Mouse (Mus musculus) adrenal gland, adult 8-10 months (tissue): ENCODE data around the gene Cbx2. TPM values are rescaled to one million over a fixed set of nuclear protein-coding genes. Genes with fewer than 3 reads are reported as not detected.

Experiments
- DNase-seq: peaks from one replicate; pipeline ENCODE4 v3.0.0; 2022
- total RNA-seq, 4 experiments: library from RNA; stranded (reverse); gene quantifications; 2 replicates each; pipeline ENCODE4 v1.2.4; 2022

Gene Cbx2
- total RNA-seq, 4 experiments from 2014 or later = 4.6 to 8.1 (median 5.6) TPM

DNA sequence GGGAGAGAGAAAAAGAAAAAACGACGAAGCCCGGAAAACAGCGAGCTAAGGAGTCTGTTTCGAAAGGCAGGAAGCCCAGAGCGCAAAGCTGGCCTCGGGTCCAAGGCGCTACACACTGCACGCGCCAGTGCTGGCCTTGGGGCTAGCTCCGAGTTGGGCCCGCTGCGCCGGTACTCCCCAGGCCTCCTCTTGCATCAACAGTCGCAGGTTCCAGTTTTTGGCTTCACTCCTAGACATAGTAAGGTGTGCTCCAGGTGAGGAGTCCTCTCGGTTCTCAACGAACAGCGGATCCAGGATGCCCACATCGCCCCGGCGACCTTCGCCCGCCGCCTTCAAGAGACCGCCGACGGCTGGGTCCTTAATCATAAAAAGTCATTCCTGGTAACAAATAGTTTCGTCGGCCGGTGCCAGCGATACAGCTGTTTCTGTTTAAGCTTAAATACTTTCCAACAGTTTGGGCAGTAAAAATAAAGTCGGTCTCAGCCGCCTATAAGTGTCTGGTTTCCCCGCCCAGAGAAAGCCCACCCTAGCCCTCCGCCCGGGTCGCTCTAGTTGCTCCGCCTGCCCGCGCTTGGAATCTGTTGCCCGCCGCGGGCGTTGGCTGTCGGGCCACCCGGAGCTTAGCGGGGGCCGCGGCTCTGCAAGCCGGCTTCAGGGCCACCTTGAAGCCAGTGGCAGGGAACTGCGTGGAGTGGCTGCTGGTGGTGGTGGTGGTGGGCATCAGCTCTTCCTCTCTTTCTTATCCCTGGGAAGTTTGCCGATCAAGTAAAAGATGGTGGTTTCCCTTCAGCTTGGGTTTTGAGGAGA lies 19.9 kb downstream of the Cbx2 start:
- DNase-seq = no peak

DNA sequence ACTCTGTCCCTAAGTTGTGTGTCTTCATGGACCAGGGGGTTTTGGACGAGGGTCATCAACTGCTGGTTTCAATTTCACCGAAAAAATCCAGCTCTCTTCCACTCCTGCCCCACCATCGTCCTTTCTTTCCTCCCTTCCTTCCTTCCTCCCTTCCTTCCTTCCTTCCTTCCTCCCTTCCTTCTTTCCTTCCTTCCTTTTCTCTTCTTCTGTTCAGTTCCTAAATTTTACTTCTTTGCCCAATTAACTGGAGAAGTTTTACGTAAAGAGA lies 20.4 kb downstream of the Cbx2 start:
- no peak for DNase-seq

DNA sequence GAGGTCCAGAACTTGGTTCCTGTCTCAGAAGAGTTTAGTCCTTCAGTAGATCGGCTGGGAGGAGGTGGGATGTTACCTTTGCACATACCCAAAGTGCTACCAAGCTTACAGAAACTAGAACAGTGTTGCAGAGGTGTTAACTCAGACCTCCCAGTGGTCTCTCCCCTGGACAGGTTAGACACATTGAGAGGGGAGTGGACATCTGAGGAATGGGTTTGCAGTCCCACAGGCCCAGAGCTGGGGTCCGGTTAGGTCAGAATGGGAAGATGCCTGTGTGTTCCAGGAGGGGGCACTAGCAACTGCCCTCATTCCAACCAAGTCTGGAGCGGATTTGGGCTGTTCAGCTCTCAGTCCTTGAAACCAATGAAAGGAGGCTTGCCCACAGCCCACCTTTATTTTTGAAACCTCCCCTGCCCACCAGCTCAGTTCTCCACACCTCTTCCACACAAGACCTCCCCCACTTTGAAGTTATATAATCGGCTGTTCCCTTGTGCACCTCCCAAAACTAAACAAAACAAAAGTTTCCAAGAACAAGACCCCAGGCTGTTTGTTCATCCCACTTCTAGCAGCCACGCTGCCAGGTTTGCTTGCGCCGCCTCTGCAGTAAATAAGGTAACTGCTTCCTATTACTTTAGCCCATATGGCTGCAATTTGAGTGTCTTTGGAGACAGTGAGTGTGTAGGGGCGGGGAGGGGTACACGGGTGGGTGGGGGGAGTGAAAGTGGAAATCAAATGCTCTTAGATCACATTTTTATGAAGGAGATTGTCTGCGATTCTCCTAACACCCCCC lies 21.2 kb downstream of the Cbx2 start:
- no peak for DNase-seq

DNA sequence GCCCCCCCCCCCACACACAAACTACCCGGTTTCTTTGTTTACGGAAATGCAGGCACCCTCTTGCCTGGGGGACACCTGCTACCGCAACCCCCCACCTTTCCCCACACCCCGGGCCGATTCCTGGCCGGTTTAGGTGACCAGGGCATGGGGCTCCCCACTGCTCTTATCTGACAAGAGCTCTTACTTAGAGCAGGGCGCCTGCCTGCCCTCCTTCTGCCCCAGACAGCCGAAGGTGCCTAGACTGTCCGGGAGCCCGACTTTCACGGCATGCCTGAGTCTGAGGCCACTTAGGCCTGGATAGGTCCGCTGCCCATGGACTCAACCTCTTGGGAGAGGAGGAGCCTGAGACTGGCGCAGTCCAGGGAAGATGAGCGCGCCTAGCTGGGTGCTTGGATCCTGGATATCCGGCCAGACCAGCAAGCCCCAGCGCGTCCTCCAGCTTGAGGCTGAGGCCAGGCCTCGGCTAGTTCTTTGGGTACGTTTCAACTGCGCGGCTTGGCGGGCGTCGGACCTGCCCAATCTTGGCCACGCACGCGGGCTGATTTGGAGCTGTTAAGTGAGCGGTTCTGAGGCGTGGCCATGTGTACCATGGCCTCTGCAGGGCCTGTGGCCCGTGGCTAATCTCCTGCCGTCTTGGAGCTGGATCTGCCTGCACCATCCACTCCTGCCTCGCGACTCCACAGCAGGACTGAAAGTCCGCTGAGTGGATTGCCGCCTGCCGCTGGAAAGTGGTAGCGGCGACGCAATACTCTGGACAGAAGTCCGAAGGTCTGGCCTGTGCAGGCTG lies 22.0 kb downstream of the Cbx2 start:
- no peak for DNase-seq

DNA sequence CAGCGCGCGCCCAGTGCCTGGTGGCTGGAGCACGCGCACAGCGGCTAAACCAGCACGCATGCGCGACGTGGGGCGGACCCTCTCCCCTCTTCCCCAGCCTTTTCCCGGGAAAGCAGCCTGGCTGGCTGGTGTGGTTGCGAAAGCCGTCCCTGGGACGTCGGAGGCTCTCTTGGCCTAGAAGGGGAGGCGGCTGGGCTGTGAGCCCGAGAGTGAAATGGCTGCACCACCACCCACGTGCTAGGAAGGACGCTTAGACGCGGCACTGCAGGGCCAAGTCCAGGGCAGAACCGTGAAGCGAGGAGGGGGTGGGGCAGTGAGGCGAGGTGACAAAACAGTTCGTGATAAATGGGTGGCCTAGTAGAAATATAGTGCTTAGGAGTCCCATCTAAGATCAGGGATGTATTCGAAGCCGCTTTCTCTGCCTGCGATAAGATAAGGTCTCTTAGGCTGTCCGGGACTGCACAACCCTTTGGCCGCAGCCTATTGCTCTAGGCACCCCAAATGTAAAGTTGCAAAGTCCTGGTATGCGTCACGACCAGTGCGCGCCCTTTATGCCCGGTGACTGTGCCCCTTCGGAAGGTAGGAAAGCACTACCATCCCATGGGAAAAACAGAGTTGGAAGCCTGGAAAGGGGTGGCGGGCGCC lies 24.0 kb downstream of the Cbx2 start:
- peak; percentile 64 for DNase-seq

DNA sequence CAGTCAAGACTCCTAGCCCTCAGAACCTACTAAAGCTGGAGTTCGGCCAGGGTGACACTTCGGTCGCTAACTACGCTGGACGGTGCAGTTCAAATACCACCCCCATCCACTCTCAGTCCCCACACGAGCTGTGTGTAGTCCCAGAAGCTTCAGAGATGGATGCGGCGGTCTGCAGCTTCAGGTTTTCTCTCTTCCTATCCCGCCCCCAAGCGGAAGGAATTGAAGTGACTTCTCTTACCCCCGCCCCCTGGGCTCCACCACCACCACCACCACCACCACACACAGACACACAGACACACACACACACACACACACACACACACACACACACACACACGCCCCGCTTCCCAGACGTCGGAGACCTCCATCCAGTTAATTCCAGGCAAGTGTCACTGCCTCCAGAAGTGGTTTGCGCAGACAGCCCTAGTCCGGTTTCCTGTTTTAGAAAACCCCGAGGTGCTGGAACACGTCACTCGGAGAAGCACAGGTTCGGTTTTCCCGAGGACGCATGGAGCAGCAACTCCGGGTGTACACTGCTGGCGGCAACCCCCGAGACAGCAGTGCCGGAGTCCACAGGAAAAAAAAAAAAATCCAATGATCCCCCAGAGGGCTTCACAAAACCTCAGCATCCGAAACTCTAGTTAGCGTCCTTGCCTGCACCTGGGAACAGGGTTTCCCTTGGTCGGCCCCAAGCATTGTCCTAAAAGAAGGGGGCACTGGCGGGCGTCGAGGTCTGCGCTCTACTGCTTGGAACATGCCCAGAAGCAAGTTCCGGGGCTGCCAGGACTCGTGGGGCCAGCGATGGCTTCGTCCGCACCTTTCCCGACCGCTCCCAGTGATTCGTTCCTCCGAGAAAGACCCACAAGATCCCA lies 24.7 kb downstream of the Cbx2 start:
- no peak for DNase-seq

DNA sequence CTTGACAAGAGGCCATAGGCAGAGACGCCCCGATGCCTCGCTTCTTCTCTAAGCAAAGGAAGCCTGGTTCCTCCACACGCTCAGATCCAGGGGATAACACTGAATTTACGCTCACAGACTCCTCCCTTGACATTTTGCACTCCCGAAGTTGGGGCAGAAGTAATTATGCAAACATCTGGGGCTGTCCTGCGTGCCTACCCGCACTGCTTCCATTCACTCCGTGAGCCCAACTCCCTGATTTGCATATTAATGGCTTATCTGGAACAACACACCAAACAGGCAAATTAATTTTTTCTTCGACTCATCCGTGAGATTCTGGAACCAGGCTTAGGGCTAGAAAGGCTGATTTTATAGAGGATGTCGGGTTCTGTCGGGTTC lies 25.4 kb downstream of the Cbx2 start:
- no peak for DNase-seq

DNA sequence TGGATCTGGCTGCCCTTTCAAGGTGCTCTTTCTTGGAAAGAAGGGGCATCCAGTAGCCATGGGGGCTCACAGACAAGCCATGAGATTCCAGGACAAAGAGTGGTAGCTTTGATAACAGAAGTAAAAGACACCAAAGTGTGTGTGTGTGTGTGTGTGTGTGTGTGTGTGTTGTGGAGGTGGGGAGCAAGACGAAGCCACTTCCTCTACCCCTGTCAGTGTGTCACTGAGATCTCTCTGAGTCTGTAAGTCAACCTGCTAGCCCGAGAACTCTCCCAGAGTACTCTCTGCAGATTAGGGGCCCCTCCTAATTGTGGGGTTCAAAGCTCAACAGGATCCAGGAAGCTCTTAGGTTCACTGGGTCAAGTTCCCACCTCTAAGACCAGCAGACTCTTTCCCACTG lies 27.6 kb downstream of the Cbx2 start:
- no peak for DNase-seq

DNA sequence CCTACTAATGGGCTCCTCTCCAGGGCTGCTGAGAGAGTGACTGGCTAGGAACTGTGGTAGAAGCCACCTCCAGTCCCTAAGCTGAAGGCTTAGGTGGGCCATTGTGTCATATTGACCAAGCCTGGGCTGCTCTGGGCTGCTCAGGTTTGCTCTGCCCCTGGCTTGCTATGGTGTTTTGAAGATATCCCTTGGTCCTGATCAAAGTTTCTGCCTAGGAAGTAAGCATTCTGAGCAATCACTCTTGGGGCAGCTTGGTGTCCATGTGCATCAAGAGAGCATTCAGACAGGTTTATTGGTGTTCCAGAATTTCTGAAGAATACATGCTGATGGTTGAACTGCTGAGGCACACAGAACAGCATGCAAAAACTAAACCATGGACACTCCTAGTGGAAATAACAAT lies 28.7 kb downstream of the Cbx2 start:
- no peak for DNase-seq

DNA sequence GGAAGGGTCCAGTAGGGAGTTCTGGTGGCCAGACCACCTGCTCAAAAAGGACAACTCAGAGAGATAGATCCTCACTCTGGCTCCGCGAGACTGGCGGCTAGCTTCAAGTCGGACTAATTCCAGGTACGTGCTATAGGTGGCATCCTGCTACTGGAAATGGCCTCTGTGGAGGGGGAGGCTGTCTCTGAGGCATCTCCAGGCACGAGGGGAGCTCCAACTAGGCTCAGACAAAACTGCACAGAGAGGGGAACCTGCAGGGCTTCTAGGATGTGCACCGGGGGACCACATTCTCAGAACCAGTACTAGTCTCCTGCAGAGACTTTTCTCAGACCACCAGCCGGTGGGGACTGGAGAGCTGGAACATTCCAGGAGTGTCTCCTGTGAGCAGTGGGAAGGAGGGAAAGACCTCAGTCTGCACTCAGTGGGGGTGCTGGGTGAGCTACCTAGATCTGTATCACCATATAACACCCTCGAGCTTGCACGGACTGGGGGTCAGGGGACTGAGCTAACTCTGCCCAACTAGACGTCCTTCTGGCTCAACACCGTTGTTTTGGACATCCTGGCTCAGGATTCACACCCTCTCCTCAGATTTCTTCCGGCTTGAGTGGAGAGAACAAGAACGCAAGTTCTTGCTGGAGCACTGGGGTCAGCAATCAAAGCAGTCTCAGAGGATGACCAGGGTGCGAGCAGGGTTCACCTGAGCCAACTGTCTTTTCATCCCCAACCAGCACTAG lies 29.3 kb downstream of the Cbx2 start:
- DNase-seq = no peak

DNA sequence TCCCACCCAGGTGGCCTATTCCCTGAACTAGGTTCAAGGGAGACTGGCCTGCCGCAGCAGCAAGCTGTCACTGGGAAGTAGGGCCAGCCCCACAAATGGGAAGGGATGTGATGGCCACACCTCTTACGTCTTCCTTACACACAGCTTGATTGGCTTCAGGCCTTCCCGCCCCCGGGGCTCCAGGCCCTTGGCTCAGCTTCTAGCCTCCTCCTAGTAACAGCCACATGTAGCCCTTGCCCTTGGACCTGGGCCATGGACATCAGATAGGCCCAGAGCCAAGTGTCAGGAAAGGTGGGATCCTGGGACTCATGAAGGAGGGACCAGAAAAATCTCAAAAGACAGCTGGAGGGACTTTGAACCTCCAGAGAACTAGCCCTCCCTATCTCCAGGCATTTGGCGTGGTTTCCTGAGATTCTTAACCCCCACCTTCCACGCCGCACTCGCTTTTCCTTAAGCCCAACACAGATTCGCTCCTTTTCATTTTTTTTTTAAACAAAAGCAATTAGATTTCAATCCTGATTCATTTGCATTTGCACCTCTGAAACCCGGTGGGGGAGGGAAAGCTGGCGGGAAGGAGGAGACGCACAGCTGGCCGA lies 30.0 kb downstream of the Cbx2 start:
- DNase-seq = no peak

DNA sequence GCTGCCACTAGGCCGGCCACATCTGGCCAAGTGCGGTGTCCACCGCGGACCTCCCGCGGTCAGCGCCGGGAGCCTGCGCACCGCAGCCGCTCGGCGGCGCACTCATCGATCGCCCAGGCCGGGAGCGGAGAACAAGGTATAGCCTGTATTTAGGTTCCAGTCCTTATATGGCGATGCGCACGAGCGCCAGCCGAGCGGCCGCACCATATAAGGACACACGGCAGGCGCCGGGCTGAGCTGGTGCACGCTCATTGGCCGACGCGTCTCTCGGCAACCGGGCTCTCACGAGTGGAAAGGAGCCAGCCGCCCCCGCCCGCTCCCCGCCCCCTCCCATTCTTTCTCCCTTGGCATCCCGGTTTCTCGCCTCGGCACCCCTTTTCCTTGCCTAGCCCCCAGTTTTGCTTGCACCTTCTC lies 30.5 kb downstream of the Cbx2 start:
- DNase-seq = peak; percentile 57

DNA sequence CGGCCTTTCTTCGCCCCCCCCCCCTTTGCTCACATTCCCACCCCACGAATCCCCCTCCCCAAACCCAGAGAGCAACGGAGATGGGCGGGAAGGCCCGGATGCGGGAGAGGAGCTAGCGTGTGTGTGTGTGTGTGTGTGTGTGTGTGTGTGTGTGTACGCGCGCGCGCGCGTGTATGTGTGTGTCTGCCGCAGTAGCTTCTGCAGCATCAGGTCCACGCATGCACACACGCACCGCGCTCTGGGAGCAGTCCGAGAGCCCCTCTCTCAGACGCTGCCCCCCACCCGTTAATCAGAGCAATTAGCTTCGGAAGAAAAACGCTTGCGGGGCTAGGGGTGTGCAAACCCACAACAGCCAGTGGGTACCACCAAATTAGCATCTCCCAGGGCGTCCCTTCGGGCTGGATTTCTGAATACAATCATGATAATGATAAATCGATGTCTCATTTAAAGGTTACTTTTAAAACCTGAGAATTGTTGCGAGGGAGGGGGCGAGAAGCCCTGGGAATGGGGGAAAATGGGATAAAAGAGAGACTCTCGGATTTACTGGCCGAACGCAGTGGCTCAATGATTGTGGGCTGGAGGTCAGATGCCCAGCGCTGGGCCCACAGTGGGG lies 31.1 kb downstream of the Cbx2 start:
- DNase-seq = no peak

DNA sequence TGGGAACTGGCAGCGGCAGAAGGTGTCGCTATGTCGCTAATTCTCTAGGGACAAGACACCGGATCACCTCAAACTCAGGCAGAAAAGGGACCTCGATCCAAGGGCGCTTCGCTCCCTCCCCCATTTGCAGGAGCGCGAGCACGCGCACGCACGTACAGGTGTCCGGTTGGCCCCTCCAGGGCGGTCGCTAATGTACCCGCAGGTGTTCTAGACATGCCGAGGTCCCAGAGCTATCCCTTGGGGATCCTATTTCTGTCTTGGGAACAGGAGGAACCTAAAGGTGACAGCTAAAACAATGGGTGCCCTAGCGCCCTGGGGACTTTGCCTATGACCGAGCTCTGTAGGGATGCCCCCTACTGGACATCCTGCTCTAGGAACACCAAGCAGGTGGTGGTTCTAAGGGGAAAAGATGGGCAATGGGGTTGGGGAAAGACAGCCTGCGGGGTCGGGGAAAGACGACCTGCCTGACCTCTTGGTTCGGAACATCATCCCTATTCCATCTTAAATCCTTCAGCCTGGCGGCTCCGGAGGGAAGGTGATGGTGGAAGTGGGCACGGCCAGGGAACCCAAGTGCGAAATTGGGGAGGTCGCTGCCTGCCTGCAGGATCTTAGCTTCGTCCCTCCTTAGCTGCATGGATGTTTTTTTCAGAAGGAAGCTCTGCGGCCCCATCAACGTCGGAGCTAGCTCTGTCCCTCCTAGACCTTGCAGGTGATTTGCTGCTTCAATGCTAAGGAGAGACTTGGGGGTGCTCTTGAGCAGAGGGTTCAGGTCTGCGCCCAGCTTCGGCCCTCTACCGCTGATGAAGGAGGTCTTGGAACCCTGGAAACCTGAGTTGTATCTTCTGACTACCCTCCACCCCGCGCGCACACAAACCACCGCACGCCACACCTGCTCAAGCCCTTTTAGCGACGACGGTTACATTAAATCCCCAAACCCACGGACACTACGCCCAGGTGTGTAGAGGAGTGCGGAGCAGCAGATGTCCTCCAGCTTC lies 31.9 kb downstream of the Cbx2 start:
- DNase-seq = no peak

DNA sequence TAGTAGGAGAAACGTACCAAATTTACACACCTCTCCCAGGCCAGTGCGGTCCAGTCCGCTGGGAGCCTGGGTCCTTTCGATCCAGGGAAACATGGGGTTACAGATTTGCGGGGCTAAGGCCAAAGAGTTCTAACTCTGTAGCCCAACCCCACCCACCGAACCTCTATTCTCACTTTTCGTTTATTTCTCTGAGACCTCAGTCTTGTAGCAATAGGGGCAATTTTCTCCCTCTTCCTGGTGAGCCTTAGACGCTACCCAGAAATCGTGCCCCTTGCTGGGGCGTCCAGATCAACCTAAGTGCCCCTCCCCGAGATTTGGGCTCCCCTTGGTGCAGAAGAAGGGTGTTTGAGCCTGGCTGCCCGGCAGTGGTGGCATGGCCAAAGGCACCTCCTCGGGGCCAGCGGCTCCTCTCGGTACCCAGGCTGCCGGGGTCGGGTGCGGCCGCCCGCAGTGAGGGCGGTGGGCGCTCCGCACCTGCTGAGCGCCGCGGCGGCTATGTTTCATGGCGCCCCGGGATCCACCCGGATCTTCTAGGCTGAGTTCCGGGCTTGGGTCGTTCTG lies 32.9 kb downstream of the Cbx2 start:
- DNase-seq = no peak

DNA sequence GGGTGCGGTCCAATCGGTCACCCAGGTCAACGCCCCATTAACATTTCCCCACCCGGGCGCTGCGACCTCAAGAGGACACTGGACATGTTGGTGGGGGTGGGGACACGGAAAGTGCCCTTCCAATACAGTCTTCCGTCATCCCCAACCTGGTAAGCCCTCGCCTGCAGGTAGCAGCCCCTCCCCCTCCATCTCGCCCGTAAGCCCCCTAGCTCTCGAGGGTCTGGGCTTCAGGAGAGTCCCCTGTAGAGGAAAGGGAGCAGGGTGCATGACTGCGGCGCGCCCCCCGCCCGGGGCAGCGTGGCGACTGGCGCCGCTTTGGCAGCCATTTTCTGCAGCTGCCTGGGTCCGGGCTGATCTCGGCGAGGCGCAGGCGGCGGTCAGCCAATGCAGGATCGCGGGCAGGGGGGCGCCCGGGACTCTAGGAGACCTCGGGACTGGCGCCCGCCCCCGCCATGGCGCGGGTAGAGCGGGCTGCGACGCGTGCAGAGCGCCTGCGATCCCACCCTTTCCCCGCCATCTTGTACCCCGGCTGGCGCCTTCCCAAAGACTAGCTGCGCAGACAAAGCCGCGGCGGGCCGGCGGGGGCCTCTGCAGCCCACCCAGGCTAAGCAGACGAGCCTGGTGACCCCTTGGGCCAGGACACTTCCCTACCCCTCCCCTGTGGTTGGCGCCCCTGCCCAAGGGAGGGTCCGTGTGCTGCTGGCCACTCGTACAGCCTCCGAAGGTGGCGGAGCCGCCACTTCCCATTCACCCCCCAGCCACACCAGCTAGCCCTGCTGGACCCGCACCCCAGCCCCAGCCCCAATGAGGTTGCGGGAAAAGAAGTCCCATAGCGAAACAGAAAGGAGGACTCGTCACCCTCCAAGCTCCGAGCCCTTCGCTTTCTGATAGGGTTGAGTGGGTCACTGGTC lies 33.8 kb downstream of the Cbx2 start:
- DNase-seq = no peak

DNA sequence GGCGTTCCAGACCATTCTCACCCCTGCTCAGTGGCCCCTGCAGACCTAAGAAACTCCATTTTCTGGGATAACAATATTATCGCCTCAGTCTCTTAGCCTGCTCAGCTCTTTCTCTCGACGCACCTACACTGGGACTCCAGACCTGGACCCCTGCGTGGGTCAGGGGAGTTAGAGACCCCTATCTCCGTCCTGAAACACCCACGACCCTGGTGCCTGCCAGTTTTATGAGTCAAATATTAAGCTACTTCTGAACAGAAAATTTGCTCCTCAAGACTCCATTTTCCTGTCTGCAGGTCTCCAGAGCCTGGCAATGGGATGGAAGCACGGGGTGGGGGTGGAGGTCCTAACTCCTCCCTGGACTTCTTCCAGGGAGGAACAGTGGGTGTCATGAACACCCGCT lies 34.5 kb downstream of the Cbx2 start:
- no peak for DNase-seq
